Mouse (Mus musculus) kidney, postnatal 0 days (tissue): ENCODE measurements around the gene Magi2. TPM values are rescaled to one million over a fixed set of nuclear protein-coding genes. Genes with fewer than 3 reads are reported as not detected.

Experiments
- ATAC-seq: fragments of 200-750 bp; cut with Nextera tagmentation; replicated peaks from 2 replicates; pipeline ENCODE4 v1.8.0; 2017; ENCODE audit warnings: low read depth, moderate number of reproducible peaks, moderate TSS enrichment, moderate library complexity; ENCODE audit not compliant: low FRiP score
- DNase-seq: peaks from one replicate; pipeline ENCODE4 v3.0.0-alpha.2; 2016; ENCODE audit warnings: low spot score
- H3K27ac ChIP-seq: fragments of 300-500 bp; sonication (generic); 2 replicates; pipeline ENCODE4 v1.5.1; 2014; ENCODE audit warnings: mild to moderate bottlenecking
- H3K27me3 ChIP-seq: fragments of 300-500 bp; sonication (generic); 2 replicates; pipeline ENCODE4 v1.6.1; 2014; ENCODE audit warnings: low read length, mixed read lengths; ENCODE audit not compliant: insufficient read depth
- H3K36me3 ChIP-seq: fragments of 300-500 bp; sonication (generic); 2 replicates; pipeline ENCODE4 v1.6.1; 2014; ENCODE audit warnings: low read length, mixed read lengths; ENCODE audit not compliant: insufficient read depth
- H3K4me1 ChIP-seq: fragments of 300-500 bp; sonication (generic); replicated peaks from 2 replicates; pipeline ENCODE4 v1.6.1; 2014; ENCODE audit warnings: antibody characterized with exemption, low read length, mixed read lengths; ENCODE audit not compliant: insufficient read depth
- H3K4me2 ChIP-seq: fragments of 300-500 bp; sonication (generic); 2 replicates; pipeline ENCODE4 v1.6.1; 2014; ENCODE audit warnings: mild to moderate bottlenecking, low read length, moderate library complexity, mixed read lengths
- H3K4me3 ChIP-seq: fragments of 300-500 bp; sonication (generic); replicated peaks from 2 replicates; pipeline ENCODE4 v1.5.1; 2014; ENCODE audit warnings: low read depth, low read length
- H3K9ac ChIP-seq: fragments of 300-500 bp; sonication (generic); 2 replicates; pipeline ENCODE4 v1.6.1; 2014; ENCODE audit warnings: low read depth, low read length
- H3K9me3 ChIP-seq: fragments of 300-500 bp; sonication (generic); replicated peaks from 2 replicates; pipeline ENCODE4 v1.6.1; 2016; ENCODE audit warnings: low read length, inconsistent platforms, mixed read lengths
- CTCF ChIP-seq: IDR thresholded peaks from 2 replicates; pipeline ENCODE4 v1.5.1; 2016; ENCODE audit warnings: antibody characterized with exemption, low read depth, mild to moderate bottlenecking, moderate library complexity
- WGBS: fragments of 180-500 bp; shearing (Covaris S2); extraction: QIAGEN DNeasy Blood & Tissue Kit; methylation state at CpG from one replicate; pipeline ENCODE4 v1.1.7; 2014; 5-methylcytosine and 5-hydroxymethylcytosine counted together
- polyA plus RNA-seq: library from polyadenylated mRNA; unstranded; fragments of >200 nt; fragmentation: Nextera tagmentation; extraction: Ambion mirVana; gene quantifications from 2 replicates; pipeline ENCODE4 v1.2.1, GENCODE M21; 2015

Magi2 gene
- polyA plus RNA-seq, 1 experiment from 2014 or later: 14.5 TPM

- H3K4me3 ChIP-seq: no peak overlapping the region
- no peak overlapping the region for H3K9ac ChIP-seq
- no peak for DNase-seq
- no peaks in the 10 kb centered on the region for H3K9me3 ChIP-seq
- no peaks in the 10 kb centered on the region for H3K36me3 ChIP-seq
- no peak overlapping the region for H3K27ac ChIP-seq
- no peak overlapping the region for H3K4me2 ChIP-seq
- ATAC-seq: no peak
- no peaks in the 10 kb centered on the region for H3K27me3 ChIP-seq
- WGBS: 56% methylated on average over 2 of the region's 2 CpGs
- no peaks in the 10 kb centered on the region for H3K4me1 ChIP-seq
- TF ChIP-seq CTCF: no peak
Observed at GRCm38 (mm10) chr5:20461709-20462108, 1234.9 kb downstream of the Magi2 start.

- Histone ChIP-seq H3K27me3 (no peaks in the 10 kb centered on the region), H3K9me3 (no peaks in the 10 kb centered on the region), H3K9ac (no peak overlapping the region), H3K27ac (no peak overlapping the region), H3K4me3 (no peak overlapping the region), H3K36me3 (no peaks in the 10 kb centered on the region), H3K4me1 (no peaks in the 10 kb centered on the region), H3K4me2 (no peak overlapping the region)
- ATAC-seq: no peak
- WGBS: 91% methylated on average over 2 of the region's 2 CpGs
- no peak for TF ChIP-seq CTCF
- DNase-seq: no peak
Observed at GRCm38 (mm10) chr5:20462376-20462775, 1235.5 kb downstream of the Magi2 start.

GRCm38 (mm10) chr5:20469721-20470120 lies 1242.9 kb downstream of the Magi2 start:
- no peak overlapping the region for H3K27ac ChIP-seq
- H3K9ac ChIP-seq: no peak overlapping the region
- H3K36me3 ChIP-seq: no peaks in the 10 kb centered on the region
- H3K4me3 ChIP-seq: no peak overlapping the region
- no peak for TF ChIP-seq CTCF
- no peak for ATAC-seq
- no peaks in the 10 kb centered on the region for H3K27me3 ChIP-seq
- no peaks in the 10 kb centered on the region for H3K4me1 ChIP-seq
- DNase-seq: no peak
- H3K9me3 ChIP-seq: no peaks in the 10 kb centered on the region
- 87% methylated on average over 3 of the region's 3 CpGs for WGBS
- H3K4me2 ChIP-seq: no peak overlapping the region

- H3K27ac ChIP-seq: no peak overlapping the region
- no peaks in the 10 kb centered on the region for H3K4me1 ChIP-seq
- no peaks in the 10 kb centered on the region for H3K27me3 ChIP-seq
- TF ChIP-seq CTCF: peak; percentile 63
- H3K9ac ChIP-seq: no peak overlapping the region
- no peak overlapping the region for H3K4me3 ChIP-seq
- H3K4me2 ChIP-seq: no peak overlapping the region
- DNase-seq: no peak
- no peaks in the 10 kb centered on the region for H3K9me3 ChIP-seq
- H3K36me3 ChIP-seq: no peaks in the 10 kb centered on the region
- no peak for ATAC-seq
Observed at GRCm38 (mm10) chr5:20470466-20470865, 1243.6 kb downstream of the Magi2 start.

GRCm38 (mm10) chr5:20484505-20484904 lies 1257.7 kb downstream of the Magi2 start:
- no peak for ATAC-seq

GRCm38 (mm10) chr5:20491911-20492310 lies 1265.1 kb downstream of the Magi2 start:
- TF ChIP-seq CTCF: no peak
- no peak overlapping the region for H3K4me3 ChIP-seq
- 73% methylated on average over 2 of the region's 2 CpGs for WGBS
- no peak overlapping the region for H3K27ac ChIP-seq
- no peaks in the 10 kb centered on the region for H3K36me3 ChIP-seq
- H3K9ac ChIP-seq: no peak overlapping the region
- no peak overlapping the region for H3K4me2 ChIP-seq
- no peaks in the 10 kb centered on the region for H3K9me3 ChIP-seq
- DNase-seq (no peak), ATAC-seq (no peak)
- no peaks in the 10 kb centered on the region for H3K27me3 ChIP-seq
- no peaks in the 10 kb centered on the region for H3K4me1 ChIP-seq

More at GRCm38 (mm10) chr5:20484505-20484904, 1257.7 kb downstream of the Magi2 start:
- Histone ChIP-seq H3K27me3 (no peaks in the 10 kb centered on the region), H3K9me3 (no peaks in the 10 kb centered on the region), H3K9ac (no peak overlapping the region), H3K27ac (no peak overlapping the region), H3K4me2 (no peak overlapping the region), H3K4me1 (no peaks in the 10 kb centered on the region), H3K4me3 (no peak overlapping the region), H3K36me3 (no peaks in the 10 kb centered on the region)
- 91% methylated on average over 7 of the region's 7 CpGs for WGBS
- no peak for DNase-seq
- no peak for TF ChIP-seq CTCF

- Histone ChIP-seq H3K27ac (no peak overlapping the region), H3K9me3 (no peaks in the 10 kb centered on the region), H3K9ac (no peak overlapping the region), H3K36me3 (no peaks in the 10 kb centered on the region), H3K4me3 (no peak overlapping the region), H3K4me2 (no peak overlapping the region), H3K27me3 (no peaks in the 10 kb centered on the region), H3K4me1 (no peaks in the 10 kb centered on the region)
- WGBS: 87% methylated on average over 7 of the region's 7 CpGs
- DNase-seq: no peak
- ATAC-seq: no peak
- no peak for TF ChIP-seq CTCF
Observed at GRCm38 (mm10) chr5:20492679-20493078, 1265.8 kb downstream of the Magi2 start.
